Mouse (Mus musculus): ENCODE measurements around the gene Rmnd5a.

DNA sequence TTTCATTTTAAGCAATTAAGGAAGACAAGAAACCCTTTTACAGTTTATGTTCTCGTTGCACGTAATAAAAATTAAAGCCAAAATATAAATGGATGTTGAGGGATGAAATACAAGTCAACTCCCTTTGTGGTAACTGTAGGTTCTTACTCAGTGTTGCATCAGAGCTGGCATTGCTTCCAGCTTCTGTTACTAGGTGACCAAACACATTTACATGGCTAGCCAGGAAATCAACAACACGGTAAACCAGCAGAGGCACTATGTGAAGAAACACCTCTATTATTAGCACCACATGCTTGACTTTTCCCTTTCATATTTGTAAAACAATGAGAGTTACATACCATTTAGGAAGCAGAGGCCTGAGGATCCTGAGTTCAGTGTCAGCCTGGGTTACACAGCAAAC lies 21.6 kb downstream of the Rmnd5a start:
- TF ChIP-seq CTCF (IDR thresholded peaks at IDR 0.05; ENCODE audit: extremely low read depth, insufficient read depth, low read length) (no peak), POLR2A (IDR thresholded peaks at IDR 0.05; ENCODE audit: extremely low read depth, insufficient read depth, low read length) (no peak)
